Mouse (Mus musculus): ENCODE measurements around the gene Cd59b. TPM values are rescaled to one million over a fixed set of nuclear protein-coding genes. Genes with fewer than 3 reads are reported as not detected.
"Not testable (repeated sequence)": the region's sequence is repeated elsewhere in the genome, so short reads cannot be mapped to it uniquely, and the experiment has no call there.

Gene Cd59b
- total RNA-seq, 2 experiments from 2014 or later, result 1.2 to 1.8 TPM

GRCm38 (mm10) chr2:104065526-104065925 lies 4.1 kb upstream of the Cd59b start, which contains the start of gene Gm10912:
Gm10912 (plus strand) TSS chr2:104065826.
- DNase-seq, result not testable (repeated sequence)

- DNase-seq, result not testable (repeated sequence)
Measured at GRCm38 (mm10) chr2:104068450-104068849, 1.2 kb upstream of the Cd59b start, which contains the start of gene Gm10799. Gm10799 (minus strand) TSS chr2:104068550.

- not testable (repeated sequence) for DNase-seq
Measured at GRCm38 (mm10) chr2:104078285-104078684, 8.6 kb downstream of the Cd59b start.

- not testable (repeated sequence) for DNase-seq
Measured at GRCm38 (mm10) chr2:104081436-104082050, 11.9 kb downstream of the Cd59b start.

- no peak for DNase-seq
Measured at GRCm38 (mm10) chr2:104082474-104082873, 12.8 kb downstream of the Cd59b start.

GRCm38 (mm10) chr2:104084027-104084426 lies 14.4 kb downstream of the Cd59b start:
- DNase-seq, result not testable (repeated sequence)

GRCm38 (mm10) chr2:104087562-104087961 lies 17.9 kb downstream of the Cd59b start:
- not testable (repeated sequence) for DNase-seq

- no peak for DNase-seq
Measured at GRCm38 (mm10) chr2:104093305-104093704, 23.7 kb downstream of the Cd59b start.

- DNase-seq, result peak; percentile 90
Measured at GRCm38 (mm10) chr2:104095741-104096213, 26.1 kb downstream of the Cd59b start, which contains the start of gene Cd59a. Cd59a (plus strand) TSS chr2:104095801.

- DNase-seq, result no peak
Measured at GRCm38 (mm10) chr2:104096256-104096655, 26.6 kb downstream of the Cd59b start.

GRCm38 (mm10) chr2:104096796-104097195 lies 27.1 kb downstream of the Cd59b start:
- DNase-seq, result not testable (repeated sequence)

- DNase-seq, result not testable (repeated sequence)
Measured at GRCm38 (mm10) chr2:104097396-104097795, 27.7 kb downstream of the Cd59b start.

- DNase-seq, result no peak
Measured at GRCm38 (mm10) chr2:104098529-104099230, 29.0 kb downstream of the Cd59b start.

GRCm38 (mm10) chr2:104099231-104099585 lies 29.6 kb downstream of the Cd59b start:
- DNase-seq, result no peak

GRCm38 (mm10) chr2:104099946-104100345 lies 30.3 kb downstream of the Cd59b start:
- no peak for DNase-seq

GRCm38 (mm10) chr2:104104800-104105199 lies 35.2 kb downstream of the Cd59b start:
- no peak for DNase-seq

- not testable (repeated sequence) for DNase-seq
Measured at GRCm38 (mm10) chr2:104109021-104109420, 39.4 kb downstream of the Cd59b start.

- no peak for DNase-seq
Measured at GRCm38 (mm10) chr2:104109528-104109927, 39.9 kb downstream of the Cd59b start.

GRCm38 (mm10) chr2:104110031-104110430 lies 40.4 kb downstream of the Cd59b start:
- DNase-seq, result no peak

- DNase-seq, result not testable (repeated sequence)
Measured at GRCm38 (mm10) chr2:104111170-104111797, 41.6 kb downstream of the Cd59b start.

- DNase-seq, result not testable (repeated sequence)
Measured at GRCm38 (mm10) chr2:104113563-104113962, 43.9 kb downstream of the Cd59b start.

- no peak for DNase-seq
Measured at GRCm38 (mm10) chr2:104114898-104115297, 45.2 kb downstream of the Cd59b start.

- DNase-seq, result not testable (repeated sequence)
Measured at GRCm38 (mm10) chr2:104117173-104117572, 47.5 kb downstream of the Cd59b start.

Data from heart, postnatal 4 days (tissue).